Mouse (Mus musculus): Measurements from ENCODE around the gene Cacng6.

DNA sequence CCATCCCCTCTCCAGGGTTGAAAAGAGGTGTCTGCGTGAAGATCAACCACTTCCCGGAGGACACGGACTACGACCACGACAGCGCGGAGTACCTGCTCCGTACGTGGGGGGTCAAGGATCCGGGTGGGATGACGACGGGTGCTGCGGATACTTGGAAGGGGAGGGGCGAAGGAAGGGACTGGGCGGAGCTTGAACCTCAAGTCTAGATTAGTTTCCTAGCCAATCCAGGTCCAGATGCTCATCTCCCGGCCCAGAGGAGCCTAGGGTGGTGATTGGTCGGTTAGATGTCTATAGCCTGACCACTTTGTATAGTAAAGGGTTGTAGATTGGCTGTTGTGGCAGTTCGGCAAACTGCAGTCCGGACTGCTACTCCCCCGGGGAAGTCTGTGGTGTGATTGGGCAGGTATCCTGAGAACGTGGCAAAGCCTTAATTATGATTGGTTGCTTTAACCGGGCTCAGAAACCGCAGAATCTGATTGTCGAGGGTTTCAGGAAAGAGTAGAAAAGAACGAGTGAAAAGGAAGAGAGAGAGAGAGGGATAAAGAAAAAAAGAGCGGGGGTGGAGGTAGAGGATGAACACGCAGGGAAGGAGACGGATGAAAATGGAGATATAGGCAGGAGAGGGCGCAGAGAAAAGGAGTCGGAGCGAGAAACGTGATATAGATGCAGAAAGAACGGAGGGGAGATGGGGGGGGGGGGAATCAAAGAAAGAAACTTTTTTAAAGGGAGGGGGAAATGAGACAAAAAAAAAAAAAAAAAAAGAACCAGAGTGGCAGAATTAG lies 12.6 kb upstream of the Cacng6 start:
- 0 out of 2 replicates have a peak, but pooled peaks have one; percentile 34 for TF ChIP-seq KAT2A (conservative IDR thresholded peaks at IDR 0.05; ENCODE audit: low read depth, low read length)
- TF ChIP-seq EP300 (IDR thresholded peaks at IDR 0.05; ENCODE audit: low read depth in 1 of 2, low read length in 2 of 2): peak; percentile 31 to 60; a peak in 2 of 4 replicates
- no peak for TF ChIP-seq USF1 (IDR thresholded peaks at IDR 0.05; ENCODE audit: low read depth, low read length)
- no peak for TF ChIP-seq CTCF (IDR thresholded peaks at IDR 0.05 in 2 of 3, conservative IDR thresholded peaks at IDR 0.05 in 1 of 3; ENCODE audit: control insufficient read depth in 1 of 3, insufficient read depth in 1 of 3, low read depth in 2 of 3, low read length in 3 of 3, poor library complexity in 1 of 3, severe bottlenecking in 1 of 3)
- TF ChIP-seq POLR2AphosphoS5 (IDR thresholded peaks at IDR 0.05; ENCODE audit: borderline replicate concordance, low read depth, low read length): no peak
- no peak for TF ChIP-seq GABPA (IDR thresholded peaks at IDR 0.05; ENCODE audit: low read depth, low read length)
- peak; percentile 56 to 72 for TF ChIP-seq POLR2A (IDR thresholded peaks at IDR 0.05; ENCODE audit: control insufficient read depth in 1 of 2, insufficient read depth in 1 of 2, low read depth in 1 of 2, low read length in 2 of 2, poor library complexity in 1 of 2)
- TF ChIP-seq USF2 (IDR thresholded peaks at IDR 0.05; ENCODE audit: borderline replicate concordance in 1 of 2, insufficient read depth in 1 of 2, low read depth in 1 of 2, low read length in 2 of 2): no peak
- TF ChIP-seq TAL1 (IDR thresholded peaks at IDR 0.05; ENCODE audit: low read length): no peak
- TF ChIP-seq ZMIZ1 (IDR thresholded peaks at IDR 0.05; ENCODE audit: low read depth, low read length): peak; percentile 58; the same call in 1 of the 2 replicates
- TF ChIP-seq RCOR1 (IDR thresholded peaks at IDR 0.05; ENCODE audit: low read depth, low read length): no peak; the same call in 1 of the 2 replicates
- TF ChIP-seq ZC3H11A (IDR thresholded peaks at IDR 0.05; ENCODE audit: low read depth, low read length): no peak

All from MEL (cell line).